Mouse (Mus musculus): ENCODE data around the gene Tomm40l. TPM values are rescaled to one million over a fixed set of nuclear protein-coding genes. Genes with fewer than 3 reads are reported as not detected.

Tomm40l gene
- polyA plus RNA-seq, 1 experiment, result 6.5 TPM

DNA sequence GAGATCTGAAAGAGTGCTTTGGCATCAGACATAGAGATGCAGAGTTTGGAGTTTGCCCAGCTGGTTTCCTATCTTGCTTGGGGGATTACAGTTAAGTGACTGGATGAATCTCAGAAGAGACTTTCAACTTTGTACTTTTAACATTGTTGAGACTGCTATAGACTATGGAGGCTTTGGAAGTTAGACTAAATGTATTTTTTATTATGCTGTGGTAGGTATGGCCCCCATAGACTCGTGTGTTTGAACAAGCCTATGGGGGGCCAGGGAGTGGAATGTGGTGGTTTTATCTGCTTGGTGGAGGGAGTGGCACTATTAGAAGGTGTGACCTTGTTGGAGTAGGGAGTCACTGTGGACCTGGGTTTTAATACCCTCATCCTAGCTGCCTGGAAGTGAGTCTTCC is 22.8 kb downstream of the Tomm40l start:
- Histone ChIP-seq H3K27ac (ENCODE audit: control insufficient read depth, insufficient read depth, low read depth, low read length) (no peak overlapping the region), H3K4me3 (ENCODE audit: control insufficient read depth, low read depth, low read length) (no peak overlapping the region), H3K36me3 (ENCODE audit: control insufficient read depth, insufficient read depth, low read length) (no peaks in the 10 kb centered on the region), H3K27me3 (ENCODE audit: control insufficient read depth, insufficient read depth, low read length) (no peaks in the 10 kb centered on the region; the same call in 1 of the 2 replicates), H3K4me1 (ENCODE audit: control insufficient read depth, insufficient read depth, low read length) (peaks cover 5% of the 10 kb centered on the region)
- no peak for TF ChIP-seq POLR2A (IDR thresholded peaks at IDR 0.05; ENCODE audit: control insufficient read depth, low read depth, low read length)
- no peak for TF ChIP-seq CTCF (IDR thresholded peaks at IDR 0.05; ENCODE audit: control insufficient read depth, insufficient read depth, insufficient replicate concordance, low read depth, low read length)

DNA sequence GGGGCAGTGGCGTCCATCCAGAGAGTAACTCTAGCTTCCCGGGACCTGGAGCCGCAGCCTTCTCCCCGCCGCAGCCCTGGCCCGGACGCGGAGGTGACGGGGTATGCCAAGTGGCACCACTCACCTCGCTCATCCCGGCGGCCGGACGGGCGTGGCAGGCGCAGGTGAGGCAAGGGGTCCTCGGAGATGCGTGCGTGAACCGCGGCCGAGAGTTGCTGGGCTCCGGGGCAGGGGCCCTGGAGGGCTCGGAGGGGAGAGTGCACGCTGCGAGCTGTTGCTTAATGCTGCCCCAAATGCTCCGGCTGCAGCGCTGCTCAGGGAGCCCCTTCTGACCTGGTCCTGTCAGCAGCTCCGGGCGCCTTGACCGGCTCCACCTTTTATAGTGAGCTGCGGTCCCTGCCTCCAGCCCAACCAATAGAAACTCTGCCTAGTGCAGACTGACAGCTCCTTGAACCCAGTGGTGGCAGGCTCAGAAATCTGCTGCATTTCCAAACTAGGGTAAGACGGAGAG is 26.4 kb downstream of the Tomm40l start, which contains the start of gene Pcp4l1:
Gene Pcp4l1 (minus strand): TSS at position 382 of the 511 bp plus-strand sequence.
- H3K27me3 ChIP-seq (ENCODE audit: control insufficient read depth, insufficient read depth, low read length), result no peaks in the 10 kb centered on the region; the same call in 1 of the 2 replicates
- peak within 1 kb of the TSS; percentile 71 for H3K4me3 ChIP-seq (ENCODE audit: control insufficient read depth, low read depth, low read length)
- H3K36me3 ChIP-seq (ENCODE audit: control insufficient read depth, insufficient read depth, low read length), result no peaks in the 10 kb centered on the region
- H3K27ac ChIP-seq (ENCODE audit: control insufficient read depth, insufficient read depth, low read depth, low read length), result no peak within 1 kb of the TSS
- H3K4me1 ChIP-seq (ENCODE audit: control insufficient read depth, insufficient read depth, low read length), result peaks cover 13% of the 10 kb centered on the region
- TF ChIP-seq CTCF (IDR thresholded peaks at IDR 0.05; ENCODE audit: control insufficient read depth, insufficient read depth, insufficient replicate concordance, low read depth, low read length) (no peak), POLR2A (IDR thresholded peaks at IDR 0.05; ENCODE audit: control insufficient read depth, low read depth, low read length) (no peak)

DNA sequence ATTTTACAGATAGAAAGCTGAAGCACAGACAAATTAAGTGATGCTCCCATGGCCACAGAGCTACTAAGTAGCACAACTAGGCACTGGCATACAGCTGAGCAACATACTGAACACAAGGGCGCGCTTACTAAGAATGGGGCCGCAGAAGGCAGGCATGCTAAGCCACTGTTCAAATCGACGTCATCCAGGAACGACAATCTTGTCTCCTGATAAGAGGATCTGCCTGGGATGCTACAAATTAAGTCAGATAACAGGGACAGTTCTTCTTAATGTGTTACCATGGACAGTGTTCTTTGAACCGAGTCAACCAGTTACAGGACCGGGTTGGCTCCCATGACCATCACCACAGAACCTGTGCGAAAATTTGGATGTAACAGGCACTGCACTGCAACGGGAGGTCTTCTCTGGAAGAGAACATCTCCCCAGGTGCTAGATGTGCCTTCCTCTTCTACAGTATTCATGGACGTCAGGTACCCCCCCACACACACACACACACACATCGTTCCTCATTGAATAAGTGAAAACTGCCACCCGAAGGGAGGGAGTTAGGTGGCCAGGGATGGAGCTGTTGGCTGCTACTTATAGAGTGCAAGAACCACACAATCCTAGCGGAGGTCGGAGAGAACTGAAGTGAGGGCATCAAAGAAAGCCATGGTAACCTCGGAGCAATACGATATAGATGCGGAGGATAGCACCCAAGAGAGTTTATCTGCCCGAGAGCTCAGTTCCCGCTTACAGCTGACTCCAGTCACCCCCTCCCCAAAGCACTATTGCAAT is 27.1 kb downstream of the Tomm40l start:
- no peak for TF ChIP-seq POLR2A (IDR thresholded peaks at IDR 0.05; ENCODE audit: control insufficient read depth, low read depth, low read length)
- no peak for TF ChIP-seq CTCF (IDR thresholded peaks at IDR 0.05; ENCODE audit: control insufficient read depth, insufficient read depth, insufficient replicate concordance, low read depth, low read length)
- no peaks in the 10 kb centered on the region; the same call in 1 of the 2 replicates for H3K27me3 ChIP-seq (ENCODE audit: control insufficient read depth, insufficient read depth, low read length)

DNA sequence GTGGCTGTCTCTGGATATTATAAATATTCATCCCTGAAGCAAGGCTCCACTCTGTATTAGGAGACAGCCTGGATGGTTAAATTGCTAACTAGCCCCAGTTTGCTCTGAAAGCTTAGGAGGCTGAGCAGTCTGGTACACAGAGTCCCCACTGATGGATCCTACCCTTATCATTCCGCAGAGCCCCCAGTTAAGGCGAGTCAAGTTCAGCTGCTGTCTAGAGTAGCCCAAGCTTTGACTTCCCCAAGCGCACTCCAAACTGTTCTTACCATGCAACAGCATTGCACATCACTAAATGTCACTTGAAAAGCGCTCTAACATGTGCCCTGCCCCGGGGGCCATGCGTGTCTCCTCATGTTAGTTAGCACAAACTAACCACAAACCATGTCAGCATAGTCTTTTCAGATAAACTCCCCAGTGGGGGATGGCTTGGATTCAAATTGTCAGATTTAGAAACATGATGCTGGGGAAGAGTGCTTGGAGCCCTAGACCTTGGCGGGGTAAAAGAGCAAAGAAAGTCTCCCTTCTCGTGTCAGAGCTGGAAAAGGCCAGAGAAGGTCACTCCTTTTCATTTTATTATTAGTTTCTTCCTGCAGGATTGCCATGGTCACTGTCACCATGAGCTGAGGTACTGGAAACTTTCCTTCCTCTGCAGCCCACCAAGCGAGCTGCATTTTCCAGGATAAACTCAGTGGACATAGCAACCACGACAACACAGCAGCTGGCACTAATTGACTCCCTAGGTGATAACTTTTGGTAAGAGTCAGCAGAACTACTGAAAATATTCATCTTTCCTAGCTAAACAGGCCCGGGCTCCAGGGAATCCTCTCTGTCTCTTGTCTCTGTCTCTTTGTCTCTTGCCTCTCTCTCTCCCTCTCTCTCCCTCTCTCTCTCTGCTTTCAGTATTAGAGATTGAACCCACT is 28.1 kb downstream of the Tomm40l start:
- no peaks in the 10 kb centered on the region; the same call in 1 of the 2 replicates for H3K27me3 ChIP-seq (ENCODE audit: control insufficient read depth, insufficient read depth, low read length)

More for the DNA sequence above, 27.1 kb downstream of the Tomm40l start:
- Histone ChIP-seq H3K36me3 (ENCODE audit: control insufficient read depth, insufficient read depth, low read length) (no peaks in the 10 kb centered on the region), H3K4me1 (ENCODE audit: control insufficient read depth, insufficient read depth, low read length) (peaks cover 13% of the 10 kb centered on the region), H3K27ac (ENCODE audit: control insufficient read depth, insufficient read depth, low read depth, low read length) (no peak overlapping the region), H3K4me3 (ENCODE audit: control insufficient read depth, low read depth, low read length) (peak overlapping the region; percentile 71)

DNA sequence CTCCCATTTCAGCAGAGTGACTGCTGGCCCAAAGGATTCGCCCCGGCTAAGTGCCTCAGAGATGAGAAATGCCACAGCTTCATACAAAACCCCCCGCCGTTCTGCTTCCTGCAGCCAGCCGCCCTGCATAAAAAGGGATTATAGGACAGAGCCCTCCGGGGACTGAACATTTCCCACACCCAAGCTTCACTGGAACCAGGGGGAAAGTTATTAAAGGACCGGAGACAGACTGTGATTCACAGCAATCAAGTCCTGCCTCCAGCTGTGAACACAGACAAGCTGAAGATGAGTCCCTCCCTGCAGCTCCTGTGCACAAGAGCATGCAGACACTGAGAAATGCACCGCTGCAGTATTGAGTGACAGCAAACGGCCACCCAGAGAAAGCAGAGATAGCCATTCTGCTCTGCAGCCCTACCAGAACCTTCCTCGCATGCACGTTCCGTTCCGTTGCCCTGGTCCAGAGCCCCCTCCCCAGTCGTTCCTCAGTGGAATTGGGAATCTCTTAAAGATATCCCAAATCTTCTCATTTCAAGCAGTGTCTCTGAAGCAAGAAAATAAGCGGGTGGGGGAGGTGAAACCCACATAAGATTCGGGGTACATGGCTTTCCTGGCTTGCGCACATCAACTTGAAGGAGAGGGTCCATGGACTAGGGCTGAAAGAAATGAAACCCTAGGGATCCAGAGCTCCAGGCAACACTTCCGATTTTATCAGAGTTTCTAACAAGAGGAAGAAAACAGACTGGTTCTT is 29.0 kb downstream of the Tomm40l start:
- peaks cover 21% of the 10 kb centered on the region for H3K4me1 ChIP-seq (ENCODE audit: control insufficient read depth, insufficient read depth, low read length)
- TF ChIP-seq POLR2A (IDR thresholded peaks at IDR 0.05; ENCODE audit: control insufficient read depth, low read depth, low read length) (no peak), CTCF (IDR thresholded peaks at IDR 0.05; ENCODE audit: control insufficient read depth, insufficient read depth, insufficient replicate concordance, low read depth, low read length) (no peak)

More for the DNA sequence above, 28.1 kb downstream of the Tomm40l start:
- TF ChIP-seq CTCF (IDR thresholded peaks at IDR 0.05; ENCODE audit: control insufficient read depth, insufficient read depth, insufficient replicate concordance, low read depth, low read length), result no peak
- no peak for TF ChIP-seq POLR2A (IDR thresholded peaks at IDR 0.05; ENCODE audit: control insufficient read depth, low read depth, low read length)
- H3K36me3 ChIP-seq (ENCODE audit: control insufficient read depth, insufficient read depth, low read length), result no peaks in the 10 kb centered on the region
- H3K4me3 ChIP-seq (ENCODE audit: control insufficient read depth, low read depth, low read length), result no peak overlapping the region
- no peak overlapping the region for H3K27ac ChIP-seq (ENCODE audit: control insufficient read depth, insufficient read depth, low read depth, low read length)
- peaks cover 20% of the 10 kb centered on the region for H3K4me1 ChIP-seq (ENCODE audit: control insufficient read depth, insufficient read depth, low read length)

DNA sequence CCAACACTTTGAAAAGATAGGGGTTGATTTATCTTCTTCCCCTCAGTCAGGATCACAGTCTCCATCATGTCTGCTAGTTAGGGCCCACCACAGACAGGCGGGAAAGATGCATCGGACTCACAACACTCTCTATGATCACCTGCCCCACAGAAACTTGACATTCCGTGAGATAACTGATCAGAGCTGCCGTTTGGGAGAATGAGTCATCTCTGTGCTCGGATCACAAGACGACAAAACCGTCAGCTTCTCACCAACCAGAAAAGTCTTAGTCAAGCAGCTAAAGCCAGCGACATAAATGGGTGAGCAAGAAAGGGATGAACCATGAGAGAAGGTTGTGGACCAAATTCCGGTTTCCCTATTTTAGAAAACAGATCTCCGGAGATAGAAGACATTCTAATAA is 30.0 kb downstream of the Tomm40l start:
- Histone ChIP-seq H3K4me3 (ENCODE audit: control insufficient read depth, low read depth, low read length) (no peak overlapping the region), H3K27me3 (ENCODE audit: control insufficient read depth, insufficient read depth, low read length) (no peaks in the 10 kb centered on the region; the same call in 1 of the 2 replicates), H3K4me1 (ENCODE audit: control insufficient read depth, insufficient read depth, low read length) (peaks cover 23% of the 10 kb centered on the region)

More for the DNA sequence above, 29.0 kb downstream of the Tomm40l start:
- Histone ChIP-seq H3K27ac (ENCODE audit: control insufficient read depth, insufficient read depth, low read depth, low read length) (peak overlapping the region; percentile 16; the same call in 1 of the 2 replicates), H3K36me3 (ENCODE audit: control insufficient read depth, insufficient read depth, low read length) (no peaks in the 10 kb centered on the region), H3K27me3 (ENCODE audit: control insufficient read depth, insufficient read depth, low read length) (no peaks in the 10 kb centered on the region; the same call in 1 of the 2 replicates), H3K4me3 (ENCODE audit: control insufficient read depth, low read depth, low read length) (no peak overlapping the region)

More for the DNA sequence above, 30.0 kb downstream of the Tomm40l start:
- H3K27ac ChIP-seq (ENCODE audit: control insufficient read depth, insufficient read depth, low read depth, low read length), result no peak overlapping the region
- TF ChIP-seq CTCF (IDR thresholded peaks at IDR 0.05; ENCODE audit: control insufficient read depth, insufficient read depth, insufficient replicate concordance, low read depth, low read length) (no peak), POLR2A (IDR thresholded peaks at IDR 0.05; ENCODE audit: control insufficient read depth, low read depth, low read length) (no peak)
- no peaks in the 10 kb centered on the region for H3K36me3 ChIP-seq (ENCODE audit: control insufficient read depth, insufficient read depth, low read length)
